Mouse (Mus musculus) heart, postnatal 0 days (tissue): ENCODE results near the gene Gm10518.

Experiments used
- CTCF ChIP-seq: IDR thresholded peaks from 2 replicates; pipeline ENCODE4 v1.5.1; 2016; ENCODE audit warnings: antibody characterized with exemption, control low read depth, low read depth
- EP300 ChIP-seq: IDR thresholded peaks from 2 replicates; pipeline ENCODE4 v1.6.1; 2016; ENCODE audit warnings: antibody characterized with exemption, low read depth

GRCm38 (mm10) chr1:179785502-179785901 lies 17.7 kb upstream of the Gm10518 start:
- TF ChIP-seq CTCF (no peak), EP300 (no peak)
